Mouse (Mus musculus): Measurements from ENCODE around the gene Tex12. TPM values are rescaled to one million over a fixed set of nuclear protein-coding genes. Genes with fewer than 3 reads are reported as not detected.

Gene Tex12
- total and polyA plus RNA-seq, 2 experiments: 0.16 to 0.55 TPM

- no peak for DNase-seq (ENCODE audit: extremely low read depth, low read depth, low spot score)
- Histone ChIP-seq H3K4me3 (ENCODE audit: insufficient read depth, low read depth, low read length) (no peak overlapping the region), H3K79me2 (ENCODE audit: control insufficient read depth, insufficient read depth, low read length) (peaks cover 5% of the 10 kb centered on the region; the same call in 1 of the 2 replicates), H3K36me3 (ENCODE audit: control insufficient read depth, insufficient read depth, low read length) (peaks cover 18% of the 10 kb centered on the region), H3K4me1 (ENCODE audit: control insufficient read depth, insufficient read depth, low read length) (peaks cover 6% of the 10 kb centered on the region), H3K27ac (replicated peaks; ENCODE audit: insufficient read depth, low read depth, low read length) (no peak overlapping the region), H3K27me3 (ENCODE audit: control insufficient read depth, insufficient read depth, low read length) (no peaks in the 10 kb centered on the region), H3K9ac (ENCODE audit: low read depth, low read length) (no peak overlapping the region)
- WGBS: 82% methylated on average over 5 of the region's 5 CpGs
- TF ChIP-seq POLR2A (IDR thresholded peaks at IDR 0.05; ENCODE audit: extremely low read depth, insufficient read depth, low read length): no peak
- no peak for TF ChIP-seq CTCF (IDR thresholded peaks at IDR 0.05; ENCODE audit: low read depth, low read length)
Measured at GRCm38 (mm10) chr9:50522574-50522973, 38.6 kb downstream of the Tex12 start.

GRCm38 (mm10) chr9:50521562-50521961, 39.6 kb downstream of the Tex12 start:
- Histone ChIP-seq H3K79me2 (ENCODE audit: control insufficient read depth, insufficient read depth, low read length) (no peaks in the 10 kb centered on the region; the same call in 1 of the 2 replicates), H3K9ac (ENCODE audit: low read depth, low read length) (no peak overlapping the region), H3K27ac (replicated peaks; ENCODE audit: insufficient read depth, low read depth, low read length) (no peak overlapping the region), H3K4me1 (ENCODE audit: control insufficient read depth, insufficient read depth, low read length) (no peaks in the 10 kb centered on the region), H3K27me3 (ENCODE audit: control insufficient read depth, insufficient read depth, low read length) (no peaks in the 10 kb centered on the region), H3K4me3 (ENCODE audit: insufficient read depth, low read depth, low read length) (no peak overlapping the region), H3K36me3 (ENCODE audit: control insufficient read depth, insufficient read depth, low read length) (peaks cover 14% of the 10 kb centered on the region)
- no peak for DNase-seq (ENCODE audit: extremely low read depth, low read depth, low spot score)
- TF ChIP-seq POLR2A (IDR thresholded peaks at IDR 0.05; ENCODE audit: extremely low read depth, insufficient read depth, low read length) (no peak), CTCF (IDR thresholded peaks at IDR 0.05; ENCODE audit: low read depth, low read length) (no peak)
- 35% methylated on average over 2 of the region's 2 CpGs for WGBS

DNA sequence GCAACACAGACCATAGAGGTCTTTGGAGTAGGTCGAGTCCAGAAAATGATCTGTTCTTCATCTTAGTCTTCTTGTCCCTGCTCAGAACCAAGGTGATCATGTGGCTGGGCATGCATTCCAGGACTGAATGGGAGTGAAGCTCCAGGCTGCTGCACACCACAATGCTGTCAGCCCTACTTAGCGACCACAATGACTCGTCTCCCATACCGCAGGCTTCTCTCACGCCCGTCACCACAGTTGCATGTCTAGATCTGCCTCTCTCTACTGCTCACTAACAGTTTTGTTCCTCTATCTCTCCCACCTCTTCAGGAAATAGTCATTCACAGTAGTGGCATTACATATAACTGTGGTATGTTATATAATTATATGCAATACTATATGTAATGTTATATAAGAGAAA, 40.4 kb downstream of the Tex12 start:
- Histone ChIP-seq H3K27me3 (ENCODE audit: control insufficient read depth, insufficient read depth, low read length) (no peaks in the 10 kb centered on the region), H3K4me1 (ENCODE audit: control insufficient read depth, insufficient read depth, low read length) (no peaks in the 10 kb centered on the region), H3K4me3 (ENCODE audit: insufficient read depth, low read depth, low read length) (no peak overlapping the region), H3K9ac (ENCODE audit: low read depth, low read length) (no peak overlapping the region), H3K36me3 (ENCODE audit: control insufficient read depth, insufficient read depth, low read length) (peaks cover 14% of the 10 kb centered on the region), H3K27ac (replicated peaks; ENCODE audit: insufficient read depth, low read depth, low read length) (no peak overlapping the region), H3K79me2 (ENCODE audit: control insufficient read depth, insufficient read depth, low read length) (no peaks in the 10 kb centered on the region)
- DNase-seq (ENCODE audit: extremely low read depth, low read depth, low spot score): no peak
- TF ChIP-seq POLR2A (IDR thresholded peaks at IDR 0.05; ENCODE audit: extremely low read depth, insufficient read depth, low read length): no peak
- 88% methylated on average over 6 of the region's 6 CpGs for WGBS

DNA sequence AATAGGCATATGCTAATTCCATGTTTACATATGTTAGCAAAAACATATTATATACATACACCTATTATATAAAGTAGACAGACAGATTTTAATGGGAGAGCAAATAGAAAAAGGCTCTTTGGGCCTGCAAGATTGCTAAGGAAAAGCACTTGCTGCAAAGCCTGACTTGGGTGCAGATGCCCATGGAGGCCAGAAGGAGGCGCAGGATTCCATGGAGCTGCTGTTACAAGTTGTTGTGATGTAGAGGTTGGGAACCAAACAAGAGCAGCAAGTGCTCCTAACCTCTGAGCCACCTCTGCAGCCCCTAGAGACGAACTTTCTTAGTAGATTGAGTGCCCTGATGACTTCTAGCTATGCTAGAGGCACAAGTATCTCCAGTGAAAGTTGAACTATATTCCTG, 42.3 kb downstream of the Tex12 start:
- Histone ChIP-seq H3K27ac (replicated peaks; ENCODE audit: insufficient read depth, low read depth, low read length) (no peak overlapping the region), H3K4me3 (ENCODE audit: insufficient read depth, low read depth, low read length) (no peak overlapping the region), H3K27me3 (ENCODE audit: control insufficient read depth, insufficient read depth, low read length) (no peaks in the 10 kb centered on the region), H3K4me1 (ENCODE audit: control insufficient read depth, insufficient read depth, low read length) (no peaks in the 10 kb centered on the region), H3K79me2 (ENCODE audit: control insufficient read depth, insufficient read depth, low read length) (no peaks in the 10 kb centered on the region), H3K36me3 (ENCODE audit: control insufficient read depth, insufficient read depth, low read length) (peaks cover 7% of the 10 kb centered on the region), H3K9ac (ENCODE audit: low read depth, low read length) (no peak overlapping the region)
- 52% methylated on average over 2 of the region's 2 CpGs for WGBS
- DNase-seq (ENCODE audit: extremely low read depth, low read depth, low spot score): peak; percentile 48
- TF ChIP-seq POLR2A (IDR thresholded peaks at IDR 0.05; ENCODE audit: extremely low read depth, insufficient read depth, low read length) (no peak), CTCF (IDR thresholded peaks at IDR 0.05; ENCODE audit: low read depth, low read length) (peak; percentile 82)

DNA sequence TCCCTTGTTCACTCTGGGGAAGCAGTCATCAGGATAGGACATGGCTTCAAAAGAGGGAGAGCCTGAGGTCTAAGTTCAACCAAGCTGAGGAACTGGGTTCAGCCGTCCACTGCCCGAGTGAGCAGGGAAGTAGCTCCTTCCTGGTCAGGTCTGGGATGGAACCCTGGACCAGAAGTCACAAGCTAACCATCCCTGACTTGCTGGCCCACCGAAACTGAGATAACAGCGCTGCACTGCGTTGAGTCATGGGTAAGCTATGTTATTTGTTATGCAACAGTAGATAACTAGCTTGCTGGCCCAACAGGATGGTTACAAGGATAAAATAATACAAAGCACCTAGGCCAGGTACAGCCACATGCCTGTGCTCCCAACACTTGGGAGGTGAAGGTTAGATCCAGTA, 45.7 kb downstream of the Tex12 start:
- DNase-seq (ENCODE audit: extremely low read depth, low read depth, low spot score): no peak
- H3K79me2 ChIP-seq (ENCODE audit: control insufficient read depth, insufficient read depth, low read length): no peaks in the 10 kb centered on the region
- H3K4me1 ChIP-seq (ENCODE audit: control insufficient read depth, insufficient read depth, low read length): no peaks in the 10 kb centered on the region
- H3K4me3 ChIP-seq (ENCODE audit: insufficient read depth, low read depth, low read length): no peak overlapping the region
- no peaks in the 10 kb centered on the region for H3K27me3 ChIP-seq (ENCODE audit: control insufficient read depth, insufficient read depth, low read length)
- TF ChIP-seq POLR2A (IDR thresholded peaks at IDR 0.05; ENCODE audit: extremely low read depth, insufficient read depth, low read length) (no peak), CTCF (IDR thresholded peaks at IDR 0.05; ENCODE audit: low read depth, low read length) (no peak)
- H3K27ac ChIP-seq (replicated peaks; ENCODE audit: insufficient read depth, low read depth, low read length): no peak overlapping the region
- no peak overlapping the region for H3K9ac ChIP-seq (ENCODE audit: low read depth, low read length)
- 55% methylated on average over 5 of the region's 5 CpGs for WGBS
- no peaks in the 10 kb centered on the region for H3K36me3 ChIP-seq (ENCODE audit: control insufficient read depth, insufficient read depth, low read length)

- DNase-seq (ENCODE audit: extremely low read depth, low read depth, low spot score): peak; percentile 99
- WGBS: 11% methylated on average over 7 of the region's 7 CpGs
- no peak for TF ChIP-seq CTCF (IDR thresholded peaks at IDR 0.05; ENCODE audit: low read depth, low read length)
- TF ChIP-seq POLR2A (IDR thresholded peaks at IDR 0.05; ENCODE audit: extremely low read depth, insufficient read depth, low read length): no peak
Measured at GRCm38 (mm10) chr9:50507570-50507969, 53.6 kb downstream of the Tex12 start.

More at GRCm38 (mm10) chr9:50507570-50507969, 53.6 kb downstream of the Tex12 start:
- Histone ChIP-seq H3K79me2 (ENCODE audit: control insufficient read depth, insufficient read depth, low read length) (no peaks in the 10 kb centered on the region), H3K27ac (replicated peaks; ENCODE audit: insufficient read depth, low read depth, low read length) (peak overlapping the region; percentile 88), H3K4me3 (ENCODE audit: insufficient read depth, low read depth, low read length) (peak overlapping the region; percentile 19; the same call in 1 of the 2 replicates), H3K4me1 (ENCODE audit: control insufficient read depth, insufficient read depth, low read length) (peaks cover 15% of the 10 kb centered on the region), H3K27me3 (ENCODE audit: control insufficient read depth, insufficient read depth, low read length) (no peaks in the 10 kb centered on the region), H3K9ac (ENCODE audit: low read depth, low read length) (0 out of 2 replicates have a peak overlapping the region, but pooled peaks have one; percentile 21), H3K36me3 (ENCODE audit: control insufficient read depth, insufficient read depth, low read length) (no peaks in the 10 kb centered on the region)

Other genes with a start within 250 kb of the Tex12 start
- 81.7 and 91.5 TPM in 2 replicates for gene Rpl10-ps3, start 216.4 kb downstream of the Tex12 start, total RNA-seq (2014; rRNA removed)
- gene Rpl10-ps3, start 216.4 kb downstream of the Tex12 start, polyA plus RNA-seq (2012; rRNA removed): 37.6 and 60.6 TPM in 2 replicates
- 0.37 and 0.47 TPM in 2 replicates for gene Plet1, start 66.8 kb downstream of the Tex12 start, total RNA-seq (2014; rRNA removed)
- gene Plet1, start 66.8 kb downstream of the Tex12 start, polyA plus RNA-seq (2012; rRNA removed): 0.73 and 0.86 TPM in 2 replicates
- 82.9 and 103 TPM in 2 replicates for gene Pts, start 32.6 kb downstream of the Tex12 start, total RNA-seq (2014; rRNA removed)
- gene Pts, start 32.6 kb downstream of the Tex12 start, polyA plus RNA-seq (2012; rRNA removed): 25.5 and 34.4 TPM in 2 replicates
- gene Il18, start 6.5 kb downstream of the Tex12 start, total RNA-seq (2014; rRNA removed): 27.1 and 32.8 TPM in 2 replicates
- 11.1 and 15.4 TPM in 2 replicates for gene Il18, start 6.5 kb downstream of the Tex12 start, polyA plus RNA-seq (2012; rRNA removed)
- gene Bco2, start 6.1 kb downstream of the Tex12 start, total RNA-seq (2014; rRNA removed): 18.7 and 24.3 TPM in 2 replicates
- gene Bco2, start 6.1 kb downstream of the Tex12 start, polyA plus RNA-seq (2012; rRNA removed): 6.0 and 8.8 TPM in 2 replicates
- 339 and 354 TPM in 2 replicates for gene Sdhd, start 42.5 kb upstream of the Tex12 start, total RNA-seq (2014; rRNA removed)
- 363 and 441 TPM in 2 replicates for gene Sdhd, start 42.5 kb upstream of the Tex12 start, polyA plus RNA-seq (2012; rRNA removed)
- gene Timm8b, start 42.6 kb upstream of the Tex12 start, total RNA-seq (2014; rRNA removed): 179 and 215 TPM in 2 replicates
- gene Timm8b, start 42.6 kb upstream of the Tex12 start, polyA plus RNA-seq (2012; rRNA removed): 63.0 and 81.3 TPM in 2 replicates
- 0.74 and 1.0 TPM in 2 replicates for gene Pih1d2, start 56.0 kb upstream of the Tex12 start, total RNA-seq (2014; rRNA removed)
- gene Pih1d2, start 56.0 kb upstream of the Tex12 start, polyA plus RNA-seq (2012; rRNA removed): 0.24 and 0.47 TPM in 2 replicates
- gene Nkapd1, start 56.1 kb upstream of the Tex12 start, total RNA-seq (2014; rRNA removed): 4.0 and 5.8 TPM in 2 replicates
- gene Nkapd1, start 56.1 kb upstream of the Tex12 start, polyA plus RNA-seq (2012; rRNA removed): 2.6 and 2.8 TPM in 2 replicates
- 39.5 and 41.1 TPM in 2 replicates for gene Dlat, start 98.5 kb upstream of the Tex12 start, total RNA-seq (2014; rRNA removed)
- gene Dlat, start 98.5 kb upstream of the Tex12 start, polyA plus RNA-seq (2012; rRNA removed): 20.9 and 25.5 TPM in 2 replicates
- gene Dixdc1, start 178.2 kb upstream of the Tex12 start, total RNA-seq (2014; rRNA removed): 20.3 and 22.8 TPM in 2 replicates
- 3.7 and 4.6 TPM in 2 replicates for gene Dixdc1, start 178.2 kb upstream of the Tex12 start, polyA plus RNA-seq (2012; rRNA removed)
- 14.9 and 15.7 TPM in 2 replicates for gene 2310030G06Rik, start 185.2 kb upstream of the Tex12 start, total RNA-seq (2014; rRNA removed)
- 13.9 and 14.9 TPM in 2 replicates for gene 2310030G06Rik, start 185.2 kb upstream of the Tex12 start, polyA plus RNA-seq (2012; rRNA removed)
- gene Cryab, start 190.0 kb upstream of the Tex12 start, total RNA-seq (2014; rRNA removed): 1.3 and 2.4 TPM in 2 replicates
- gene Cryab, start 190.0 kb upstream of the Tex12 start, polyA plus RNA-seq (2012; rRNA removed): 5.5 and 6.6 TPM in 2 replicates
- 0.55 TPM in 1 of 2 replicates, not detected in the other for gene Hspb2, start 191.0 kb upstream of the Tex12 start, total RNA-seq (2014; rRNA removed)
- gene Hspb2, start 191.0 kb upstream of the Tex12 start, polyA plus RNA-seq (2012; rRNA removed): 0.88 and 1.1 TPM in 2 replicates
- gene Fdxacb1, start 206.9 kb upstream of the Tex12 start, total RNA-seq (2014; rRNA removed): 4.2 and 4.7 TPM in 2 replicates
- 2.5 and 2.6 TPM in 2 replicates for gene Fdxacb1, start 206.9 kb upstream of the Tex12 start, polyA plus RNA-seq (2012; rRNA removed)
- gene Alg9, start 213.7 kb upstream of the Tex12 start, total RNA-seq (2014; rRNA removed): 16.0 and 16.2 TPM in 2 replicates
- gene Alg9, start 213.7 kb upstream of the Tex12 start, polyA plus RNA-seq (2012; rRNA removed): 14.7 and 16.3 TPM in 2 replicates
- 46.4 and 58.8 TPM in 2 replicates for gene 1110032A03Rik, start 214.2 kb upstream of the Tex12 start, total RNA-seq (2014; rRNA removed)
- 41.1 and 43.2 TPM in 2 replicates for gene 1110032A03Rik, start 214.2 kb upstream of the Tex12 start, polyA plus RNA-seq (2012; rRNA removed)